Mouse (Mus musculus): ENCODE results near the gene Gm5105.

GRCm38 (mm10) chr3:138106887-138107286 is 39.7 kb upstream of the Gm5105 start:
- no peak for TF ChIP-seq CTCF (IDR thresholded peaks at IDR 0.05; ENCODE audit: borderline replicate concordance, insufficient read depth, low read depth, low read length)
- TF ChIP-seq POLR2A (IDR thresholded peaks at IDR 0.05; ENCODE audit: borderline replicate concordance, insufficient read depth, low read length): no peak

Data from cerebellum, adult 2 months (tissue).